Mouse (Mus musculus) C2C12 (cell line): ENCODE measurements around the gene Lats2.
A peak's percentile ranks its signal among the peaks of the same experiment; 100 is the strongest.

Experiments used
- CEBPB ChIP-seq: IDR thresholded peaks from one replicate; pipeline ENCODE4 v1.6.1; 2011; ENCODE audit warnings: low read depth, mild to moderate bottlenecking, control low read depth, moderate library complexity
- CTCF ChIP-seq: IDR thresholded peaks from one replicate; pipeline ENCODE4 v1.5.1; 2011; ENCODE audit not compliant: control insufficient read depth, insufficient read depth, insufficient read length
- FOSL1 ChIP-seq: IDR thresholded peaks from one replicate; pipeline ENCODE4 v1.8.0; 2011; ENCODE audit warnings: mild to moderate bottlenecking, low read length; ENCODE audit not compliant: poor library complexity, insufficient read depth, severe bottlenecking
- MAX ChIP-seq: IDR thresholded peaks from one replicate; pipeline ENCODE4 v1.6.1; 2011; ENCODE audit warnings: mild to moderate bottlenecking, control low read depth
- MYOD1 ChIP-seq: IDR thresholded peaks from one replicate; pipeline ENCODE4 v1.6.1; 2011; ENCODE audit warnings: low read depth; ENCODE audit not compliant: control insufficient read depth, insufficient read length
- MYOG ChIP-seq: IDR thresholded peaks from one replicate; pipeline ENCODE4 v1.6.1; 2011; ENCODE audit not compliant: control insufficient read depth, insufficient read length; ENCODE audit errors: extremely low read depth
- USF1 ChIP-seq: IDR thresholded peaks from one replicate; pipeline ENCODE4 v1.6.1; 2011; ENCODE audit warnings: low read depth, mild to moderate bottlenecking, control low read depth, moderate library complexity

GRCm38 (mm10) chr14:57745291-57745969 lies 12.8 kb downstream of the Lats2 start:
- TF ChIP-seq CTCF, result no peak
- no peak for TF ChIP-seq MAX
- no peak for TF ChIP-seq MYOD1
- no peak for TF ChIP-seq MYOG
- peak; percentile 71 for TF ChIP-seq CEBPB
- TF ChIP-seq USF1, result no peak
- TF ChIP-seq FOSL1, result no peak
